Mouse (Mus musculus) myocyte (in vitro differentiated cells): ENCODE measurements around the gene Scube1. TPM values are rescaled to one million over a fixed set of nuclear protein-coding genes. Genes with fewer than 3 reads are reported as not detected.
A peak's percentile ranks its signal among the peaks of the same experiment; 100 is the strongest.

ENCODE experiments used
- H3K27me3 ChIP-seq: one replicate; pipeline ENCODE4 v1.6.1; 2011; ENCODE audit not compliant: control insufficient read depth, insufficient read depth, insufficient read length
- H3K36me3 ChIP-seq: one replicate; pipeline ENCODE4 v1.6.1; 2011; ENCODE audit not compliant: control insufficient read depth, insufficient read depth
- H3K4me2 ChIP-seq: one replicate; pipeline ENCODE4 v1.6.1; 2011; ENCODE audit warnings: low read depth, control low read depth
- H3K4me3 ChIP-seq: one replicate; pipeline ENCODE4 v1.5.1; 2011; ENCODE audit warnings: mild to moderate bottlenecking, control low read depth, moderate library complexity
- H3K79me2 ChIP-seq: one replicate; pipeline ENCODE4 v1.6.1; 2011; ENCODE audit not compliant: control insufficient read depth, insufficient read depth
- H3ac ChIP-seq: one replicate; pipeline ENCODE4 v1.6.1; 2011; ENCODE audit not compliant: control insufficient read depth, insufficient read length
- CEBPB ChIP-seq: IDR thresholded peaks from 2 replicates; pipeline ENCODE4 v1.6.1; 2011; ENCODE audit warnings: mild to moderate bottlenecking, moderate library complexity; ENCODE audit not compliant: poor library complexity, insufficient read depth, severe bottlenecking
- E2F4 ChIP-seq: IDR thresholded peaks from one replicate; pipeline ENCODE4 v1.6.1; 2011; ENCODE audit warnings: mild to moderate bottlenecking, control low read depth, moderate library complexity; ENCODE audit not compliant: insufficient read depth
- MAX ChIP-seq: IDR thresholded peaks from one replicate; pipeline ENCODE4 v1.6.1; 2011; ENCODE audit warnings: low read depth, mild to moderate bottlenecking, control low read depth
- MYOD1 ChIP-seq, 3 experiments: IDR thresholded peaks; one replicate each; pipeline ENCODE4 v1.6.1; 2011; ENCODE audit warnings: control low read depth in 2 of 3, low read depth in 2 of 3, mild to moderate bottlenecking in 2 of 3, moderate library complexity in 1 of 3; ENCODE audit not compliant: insufficient read length in 2 of 3, control insufficient read depth in 1 of 3
- MYOG ChIP-seq, 3 experiments: IDR thresholded peaks; one replicate each; pipeline ENCODE4 v1.6.1; 2011; ENCODE audit warnings: control low read depth in 2 of 3, low read depth in 2 of 3, mild to moderate bottlenecking in 2 of 3; ENCODE audit not compliant: insufficient read length in 2 of 3, control insufficient read depth in 1 of 3, insufficient read depth in 1 of 3
- POLR2A ChIP-seq: IDR thresholded peaks from one replicate; pipeline ENCODE4 v1.6.1; 2011; ENCODE audit warnings: low read depth, mild to moderate bottlenecking, control low read depth, moderate library complexity; ENCODE audit not compliant: insufficient read length
- POLR2AphosphoS2 ChIP-seq: IDR thresholded peaks from one replicate; pipeline ENCODE4 v1.6.1; 2011; ENCODE audit warnings: low read depth, control low read depth; ENCODE audit not compliant: insufficient read length
- REST ChIP-seq: IDR thresholded peaks from one replicate; pipeline ENCODE4 v1.6.1; 2011; ENCODE audit warnings: mild to moderate bottlenecking, control low read depth, moderate library complexity; ENCODE audit not compliant: insufficient read depth, insufficient read length
- SRF ChIP-seq: IDR thresholded peaks from one replicate; pipeline ENCODE4 v1.6.1; 2011; ENCODE audit warnings: low read depth; ENCODE audit not compliant: control insufficient read depth, insufficient read length
- TCF12 ChIP-seq: IDR thresholded peaks from one replicate; pipeline ENCODE4 v1.6.1; 2011; ENCODE audit warnings: mild to moderate bottlenecking, control low read depth; ENCODE audit not compliant: poor library complexity, insufficient read depth, severe bottlenecking
- TCF3 ChIP-seq: IDR thresholded peaks from one replicate; pipeline ENCODE4 v1.6.1; 2011; ENCODE audit warnings: low read depth, control low read depth; ENCODE audit not compliant: insufficient read length
- USF1 ChIP-seq: IDR thresholded peaks from one replicate; pipeline ENCODE4 v1.6.1; 2011; ENCODE audit warnings: low read depth, mild to moderate bottlenecking, control low read depth, moderate library complexity
- polyA plus RNA-seq: library from polyadenylated mRNA; unstranded; fragments of >200 nt; fragmentation: generic; extraction: Trizol; gene quantifications from one replicate; pipeline ENCODE4 v1.2.1, GENCODE M21; 2012; ENCODE audit warnings: missing spikeins

The Scube1 gene
- polyA plus RNA-seq, 1 experiment = not detected

DNA sequence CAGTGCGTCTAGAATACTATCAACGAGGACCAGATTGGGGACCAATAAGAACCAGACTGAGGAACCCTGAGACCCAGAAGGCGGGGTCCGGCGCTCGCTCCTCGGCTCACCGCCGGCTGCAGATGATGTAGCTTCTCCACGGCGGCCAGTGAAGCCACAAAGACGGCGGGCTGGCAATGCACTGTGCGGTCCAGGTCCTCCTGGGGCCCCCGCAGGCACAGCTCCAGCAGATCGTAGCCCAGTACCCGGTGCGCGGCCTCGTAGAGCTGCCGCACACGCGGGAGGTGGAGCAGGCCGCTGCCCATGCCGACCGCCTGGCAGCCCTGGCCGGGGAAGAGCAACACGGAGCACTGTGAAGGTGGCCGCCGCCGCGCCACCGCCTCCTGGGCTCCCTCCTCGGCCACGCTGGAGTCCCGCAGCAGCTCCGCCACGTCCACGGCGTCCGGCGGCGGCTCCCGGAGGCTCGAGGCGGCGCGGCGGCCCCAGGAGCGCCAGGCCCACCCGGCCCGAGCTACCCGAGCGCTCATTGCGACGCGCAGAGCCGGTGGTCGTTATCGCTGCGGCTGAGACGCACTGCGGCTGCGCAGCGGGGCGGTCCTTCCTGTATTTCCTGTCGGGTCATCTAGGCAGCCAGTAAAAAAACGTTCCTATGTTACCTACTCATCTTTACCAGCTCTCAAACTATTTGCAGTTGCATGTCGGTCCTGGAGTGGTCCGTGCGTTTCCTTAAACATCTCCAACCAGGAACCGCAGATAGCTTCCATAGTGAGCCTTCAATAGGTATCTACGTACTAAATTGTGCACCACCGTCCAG is 169.5 kb downstream of the Scube1 start:
- peak overlapping the region; percentile 37 for H3K4me3 ChIP-seq
- H3ac ChIP-seq = peak overlapping the region; percentile 68
- H3K27me3 ChIP-seq = no peaks in the 10 kb centered on the region
- peak overlapping the region; percentile 99 for H3K4me2 ChIP-seq
- peaks cover 9% of the 10 kb centered on the region for H3K79me2 ChIP-seq
- peaks cover 8% of the 10 kb centered on the region for H3K36me3 ChIP-seq
- TF ChIP-seq USF1 (no peak), CEBPB (no peak), POLR2A (peak; percentile 99), TCF12 (no peak), MYOG (IDR thresholded peaks at IDR 0.05; ENCODE audit: control insufficient read depth in 1 of 3, insufficient read depth in 1 of 3, insufficient read length in 2 of 3, low read depth in 2 of 3) (peak in 2 of 3 experiments; percentile 10 to 13), REST (peak; percentile 16), POLR2AphosphoS2 (peak; percentile 96), MAX (no peak), MYOD1 (IDR thresholded peaks at IDR 0.05; ENCODE audit: control insufficient read depth in 1 of 3, insufficient read length in 2 of 3, low read depth in 2 of 3) (no peak), TCF3 (no peak), SRF (peak; percentile 3), E2F4 (no peak)

Other genes with a start within 250 kb of the Scube1 start
- 47.7 TPM for gene Ttll1, start 214.1 kb downstream of the Scube1 start, polyA plus RNA-seq
- 1.3 TPM for gene Bik, start 198.2 kb downstream of the Scube1 start, polyA plus RNA-seq
- 937 TPM for gene Tspo, start 161.4 kb downstream of the Scube1 start, polyA plus RNA-seq
- 55.9 TPM for gene Mcat, start 161.2 kb downstream of the Scube1 start, polyA plus RNA-seq
- gene Ttll12, start 129.9 kb downstream of the Scube1 start, polyA plus RNA-seq = 69.6 TPM
- gene Mpped1, start 54.4 kb upstream of the Scube1 start, polyA plus RNA-seq = not detected